Mouse (Mus musculus): ENCODE measurements around the gene Kpna2. TPM values are rescaled to one million over a fixed set of nuclear protein-coding genes. Genes with fewer than 3 reads are reported as not detected.
"Not testable (repeated sequence)": the region's sequence is repeated elsewhere in the genome, so short reads cannot be mapped to it uniquely, and the experiment has no call there.

Gene Kpna2
- total RNA-seq, 4 experiments from 2014 or later, result 53.9 to 86.8 (median 74.8) TPM

DNA sequence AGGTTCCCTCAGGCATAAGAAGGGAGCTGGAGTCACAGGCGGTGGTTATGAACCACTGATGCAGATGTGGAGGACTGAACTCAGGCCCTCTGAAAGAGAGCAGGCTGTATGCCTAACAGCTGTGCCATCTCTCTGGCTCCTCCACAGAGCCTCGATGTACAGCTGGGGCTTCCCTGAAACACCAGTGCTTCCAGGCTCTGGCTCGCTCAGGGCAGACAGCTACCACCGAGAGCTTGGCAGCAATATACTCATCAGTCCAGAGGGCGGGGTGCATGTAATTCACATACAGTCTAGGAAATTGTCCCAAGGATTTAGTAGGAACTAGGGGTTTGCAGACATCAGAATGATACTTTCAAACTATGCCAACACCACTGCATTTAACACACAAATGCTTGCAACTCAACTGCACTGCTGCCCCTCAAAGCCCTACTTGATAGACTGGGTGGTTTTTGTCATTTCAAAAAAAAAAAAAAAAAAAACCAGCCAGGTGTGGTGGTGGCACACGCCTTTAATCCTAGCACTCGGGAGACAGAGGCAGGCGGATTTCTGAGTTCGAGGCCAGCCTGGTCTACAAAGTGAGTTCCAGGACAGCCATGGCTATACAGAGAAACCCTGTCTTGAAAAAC is 13.2 kb downstream of the Kpna2 start:
- not testable (repeated sequence) for DNase-seq (ENCODE audit: low spot score)

DNA sequence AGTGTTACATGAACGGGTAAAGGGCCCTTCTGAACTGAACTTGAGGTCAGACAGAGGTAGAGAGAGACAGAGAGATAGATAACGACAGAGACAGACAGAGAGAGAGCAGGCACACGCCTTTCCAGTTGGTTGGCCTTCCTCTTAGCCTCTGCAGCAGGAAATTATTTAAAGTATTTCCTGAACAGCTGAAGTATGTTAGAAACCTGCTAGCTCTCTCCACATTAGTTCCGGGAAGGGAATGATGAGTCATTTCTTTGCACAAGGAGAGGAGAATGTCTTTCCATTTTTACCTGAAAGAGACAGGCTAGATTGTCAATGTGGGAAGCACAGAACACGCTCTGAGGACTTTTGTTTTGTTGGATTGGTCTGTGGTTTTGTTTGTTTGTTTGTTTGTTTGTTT is 17.0 kb downstream of the Kpna2 start:
- no peak for DNase-seq (ENCODE audit: low spot score)

DNA sequence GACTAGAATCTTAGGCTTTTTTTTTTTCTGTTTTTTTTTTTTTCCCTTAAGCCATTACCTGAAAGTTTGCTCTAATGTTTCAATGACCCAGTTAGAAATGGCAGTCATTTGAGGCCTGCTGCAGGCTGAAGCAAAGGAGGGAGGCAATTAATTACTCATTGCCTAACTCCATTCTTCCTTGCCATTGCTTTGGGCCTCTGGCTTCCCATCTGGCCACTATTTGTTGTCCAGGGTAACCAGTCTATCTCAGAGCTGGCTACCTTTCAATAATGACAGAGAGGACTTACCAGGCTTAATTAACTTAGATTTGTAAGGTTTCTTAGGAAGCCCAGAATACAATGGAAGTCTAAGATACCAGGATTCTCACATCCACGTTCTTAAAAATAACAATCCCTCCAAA is 17.6 kb downstream of the Kpna2 start:
- DNase-seq (ENCODE audit: low spot score), result no peak

DNA sequence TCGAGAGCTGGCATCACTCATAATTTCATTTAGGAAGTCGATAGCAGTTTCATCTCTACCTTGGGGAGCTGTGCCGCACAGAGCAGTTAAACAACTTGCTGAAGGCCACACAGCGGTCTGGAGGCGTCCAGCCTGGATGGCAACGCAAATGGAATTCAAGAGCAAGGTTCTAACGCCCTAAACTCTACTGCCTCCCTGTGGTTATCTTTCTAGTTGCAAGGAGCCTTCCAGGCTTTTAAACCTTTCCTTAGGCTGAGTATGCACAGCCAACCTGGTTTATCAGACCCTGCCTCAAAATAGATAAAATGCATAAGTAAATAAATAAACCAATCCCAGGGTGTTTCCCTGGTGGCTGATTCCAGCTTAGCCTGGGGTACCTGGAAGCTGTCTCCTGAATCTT is 18.9 kb downstream of the Kpna2 start:
- peak; percentile 88 for DNase-seq (ENCODE audit: low spot score)

DNA sequence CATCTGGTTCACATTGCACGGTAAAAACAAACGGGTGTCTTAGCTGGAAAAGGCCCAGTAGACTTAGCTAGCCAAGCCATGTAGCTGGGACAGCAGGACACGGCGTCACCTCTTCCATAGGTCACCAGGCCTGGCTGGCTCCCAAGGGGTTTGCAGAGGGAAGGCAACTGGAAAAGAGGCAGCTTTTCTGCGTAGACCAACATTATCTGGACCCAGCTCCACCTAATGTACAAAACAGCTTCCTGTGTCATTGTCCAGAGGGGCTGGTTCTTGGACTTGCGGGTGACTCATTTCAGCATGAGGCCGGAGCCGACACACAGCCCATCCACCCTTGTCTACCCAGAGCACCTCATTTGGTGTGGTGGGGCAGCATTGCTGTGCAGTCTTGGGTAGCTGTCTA is 23.1 kb downstream of the Kpna2 start:
- peak; percentile 88 for DNase-seq (ENCODE audit: low spot score)

DNA sequence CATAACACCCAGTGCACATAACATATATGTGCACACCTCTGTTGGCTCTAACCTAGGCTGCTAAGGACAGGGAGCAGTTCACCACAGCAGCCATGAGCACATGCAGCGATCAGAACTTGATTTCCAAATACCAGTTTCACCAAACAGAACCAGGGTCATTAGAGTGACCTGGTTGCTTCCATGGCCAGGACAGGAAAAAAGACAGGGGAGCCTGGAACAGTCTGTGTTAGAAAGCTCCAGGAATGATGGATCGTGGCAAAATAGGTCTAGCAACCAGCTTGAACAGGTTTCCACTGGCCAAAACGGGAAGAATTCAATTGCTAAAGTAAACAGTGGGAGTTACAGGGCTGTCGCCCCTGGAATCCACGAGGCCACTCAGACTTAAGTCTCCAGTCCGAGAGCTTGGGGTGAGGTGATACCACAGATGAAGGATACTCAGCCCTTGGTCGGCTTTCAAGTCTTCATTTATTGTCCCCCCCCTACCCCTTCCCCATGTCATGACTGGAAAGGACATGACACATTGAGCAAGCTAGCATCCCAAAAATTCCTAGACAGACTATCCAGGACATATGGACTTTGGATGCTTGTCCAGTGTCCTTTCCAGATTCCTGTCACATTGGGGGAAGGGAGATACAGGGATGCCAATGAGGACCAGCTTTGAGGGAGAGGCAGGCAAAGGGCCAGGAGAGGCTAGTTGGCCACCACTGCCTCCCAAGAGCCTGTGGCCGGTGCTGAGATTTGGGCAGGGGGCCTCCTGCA is 23.7 kb downstream of the Kpna2 start:
- DNase-seq (ENCODE audit: low spot score), result no peak

DNA sequence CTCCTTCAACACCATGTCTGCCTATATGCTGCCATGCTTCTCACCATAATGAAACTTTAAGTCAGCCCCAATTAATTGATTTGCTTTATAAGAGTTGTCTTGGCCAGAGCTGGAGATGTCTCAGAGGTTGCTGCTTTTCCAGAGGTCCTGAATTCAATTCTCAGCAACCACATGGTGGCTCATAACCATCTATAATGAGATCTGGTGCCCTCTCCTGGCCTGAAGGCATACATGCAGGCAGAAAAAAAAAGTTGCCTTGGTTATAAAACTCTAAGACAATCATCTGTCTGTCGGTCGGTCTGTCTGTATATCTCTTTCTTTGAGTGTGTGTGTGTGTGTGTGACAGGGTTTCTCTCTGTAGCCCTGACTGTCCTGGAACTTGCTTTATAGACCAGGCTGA is 24.9 kb downstream of the Kpna2 start:
- DNase-seq (ENCODE audit: low spot score), result no peak

DNA sequence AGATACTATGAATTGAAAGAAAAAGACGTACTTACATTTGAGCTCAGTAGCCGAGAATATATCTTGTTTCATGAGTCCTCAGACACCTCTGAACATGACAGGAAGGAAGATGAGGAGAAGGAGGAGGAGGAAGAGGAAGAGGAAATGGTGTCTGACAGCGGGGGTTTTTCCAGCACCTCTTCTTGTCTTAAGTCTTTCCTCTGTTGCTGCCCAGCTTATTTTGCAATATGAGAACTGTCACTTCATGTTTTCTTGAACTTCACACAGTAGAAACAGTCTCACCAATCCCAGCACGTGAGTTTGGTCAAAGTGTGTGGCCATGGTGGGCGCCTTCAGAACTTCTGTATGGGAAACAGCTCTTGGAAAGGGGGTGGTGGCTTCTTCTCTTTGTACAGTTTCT is 26.3 kb downstream of the Kpna2 start:
- DNase-seq (ENCODE audit: low spot score), result no peak

DNA sequence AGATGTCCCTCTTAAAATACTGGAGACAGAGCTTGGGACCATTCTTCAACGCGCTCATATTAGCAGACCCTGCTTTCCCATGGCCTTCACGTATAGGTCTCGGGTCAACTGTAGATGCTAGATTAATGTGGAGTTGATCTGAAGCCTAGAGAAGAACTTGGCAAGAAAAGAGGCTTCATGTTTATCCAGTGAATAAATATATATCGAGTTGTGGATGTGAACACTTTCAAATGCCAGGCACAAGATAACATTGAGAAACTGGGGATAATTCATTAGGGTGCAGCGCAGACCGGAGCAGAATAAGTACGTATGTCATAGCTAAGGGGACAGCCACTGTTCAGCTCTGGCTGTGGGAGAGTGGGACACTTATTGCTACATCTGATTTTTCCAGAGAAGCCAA is 29.5 kb downstream of the Kpna2 start:
- DNase-seq (ENCODE audit: low spot score), result no peak

DNA sequence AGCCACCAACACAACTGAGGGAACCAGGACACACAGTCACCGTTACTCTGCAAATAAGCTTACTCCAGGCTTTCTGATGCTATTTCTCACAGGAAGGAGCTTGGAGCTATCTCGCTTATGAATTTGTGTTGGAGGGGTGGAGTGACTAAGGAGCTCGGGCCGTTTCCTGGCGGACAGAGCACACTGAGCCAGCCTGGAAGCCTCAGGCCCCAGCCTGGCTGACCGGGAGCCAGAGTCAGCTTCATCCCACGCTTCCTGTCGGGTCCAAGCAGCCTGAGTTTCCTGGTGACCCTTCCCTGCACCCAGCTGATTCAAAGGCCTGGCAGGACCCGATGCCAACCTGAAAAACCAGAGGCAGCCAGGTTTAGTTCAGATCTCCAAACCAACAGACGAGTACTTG is 31.7 kb downstream of the Kpna2 start:
- DNase-seq (ENCODE audit: low spot score), result peak; percentile 78

DNA sequence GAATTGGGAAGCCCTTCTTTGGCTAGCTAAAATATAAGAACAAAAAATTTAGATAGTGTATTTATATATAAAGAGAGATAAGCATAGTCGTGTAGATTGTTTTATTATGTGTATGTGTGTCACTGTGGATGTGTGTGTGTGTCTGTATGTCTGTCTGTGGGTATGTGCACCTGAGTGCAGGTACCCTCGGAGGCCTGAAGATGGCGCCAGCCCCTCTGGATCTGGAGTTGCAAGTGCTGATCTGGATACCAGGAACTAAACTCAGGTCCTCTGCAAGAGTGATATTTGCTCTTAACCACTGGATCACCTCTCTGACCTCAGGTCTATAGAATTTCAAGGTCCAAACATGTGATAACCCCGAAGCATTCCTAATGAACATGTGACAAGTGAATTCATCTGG is 33.5 kb downstream of the Kpna2 start:
- DNase-seq (ENCODE audit: low spot score), result no peak

DNA sequence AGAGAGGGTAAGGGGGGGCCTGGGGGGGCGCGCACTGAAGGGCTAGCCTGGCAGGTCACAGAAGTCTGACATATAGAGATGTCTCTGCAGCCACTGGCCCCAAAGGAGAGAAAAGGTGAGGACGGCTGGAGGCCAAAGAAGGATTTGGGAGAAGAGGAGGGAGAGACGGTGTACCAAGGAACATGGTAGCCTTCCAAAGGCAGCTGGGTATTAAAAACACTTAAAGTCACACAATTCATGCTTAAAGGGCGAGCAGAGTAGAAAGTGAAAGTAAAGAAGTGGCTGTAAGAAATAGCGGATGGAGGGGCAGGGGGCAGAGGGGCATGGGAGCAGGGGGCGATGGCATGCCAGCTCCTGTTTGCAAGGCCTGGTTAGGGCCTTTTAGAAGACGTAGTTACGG is 37.0 kb downstream of the Kpna2 start:
- no peak for DNase-seq (ENCODE audit: low spot score)

DNA sequence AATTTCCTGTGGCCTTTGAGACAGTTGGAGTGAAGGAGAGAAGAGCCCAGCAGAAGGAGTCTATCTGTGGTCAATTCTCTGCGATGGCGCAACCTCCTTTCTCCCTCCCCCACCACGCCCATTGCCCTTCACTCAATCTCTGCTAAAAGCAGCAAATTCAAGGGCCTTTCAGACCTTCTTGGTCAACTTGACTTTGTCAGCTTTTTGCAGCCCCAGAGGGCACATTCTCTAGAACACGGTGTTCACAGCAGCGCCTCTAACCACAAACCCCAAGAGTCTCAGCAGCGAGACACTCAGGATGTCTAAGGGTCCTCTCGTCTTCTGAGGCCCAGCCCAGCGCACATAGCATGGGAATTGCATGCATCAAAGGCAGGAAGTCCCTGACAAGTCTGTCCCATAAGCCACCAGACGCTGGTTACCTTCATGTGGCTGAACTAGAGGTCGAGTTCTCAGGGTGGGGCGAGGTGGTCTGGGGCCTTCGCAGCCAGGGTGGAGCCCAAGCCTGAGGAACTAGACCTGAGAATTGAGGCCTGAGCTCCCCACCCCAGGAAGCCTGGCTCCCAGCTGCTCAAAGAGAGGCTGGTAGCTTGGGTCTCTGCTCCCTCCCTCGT is 37.8 kb downstream of the Kpna2 start:
- no peak for DNase-seq (ENCODE audit: low spot score)

DNA sequence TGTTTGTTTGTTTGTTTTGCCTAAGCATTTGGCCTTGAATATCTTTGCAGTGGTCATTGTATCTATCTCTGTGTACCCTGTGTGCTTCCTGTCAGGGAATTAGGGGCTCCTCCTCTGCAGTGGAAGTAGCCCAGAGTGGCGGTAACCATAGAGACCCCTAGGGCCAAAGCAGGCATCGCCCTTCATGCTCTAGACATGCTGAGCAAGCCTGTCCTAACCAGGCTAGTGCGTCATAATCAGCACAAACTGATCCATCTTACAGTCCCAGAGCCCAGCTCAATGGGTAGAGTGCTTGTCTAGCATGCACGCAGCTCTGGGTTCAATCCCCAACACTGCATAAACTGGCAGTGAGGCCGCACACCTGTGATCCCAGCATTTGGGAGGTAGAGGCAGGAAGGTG is 40.2 kb downstream of the Kpna2 start:
- no peak for DNase-seq (ENCODE audit: low spot score)

DNA sequence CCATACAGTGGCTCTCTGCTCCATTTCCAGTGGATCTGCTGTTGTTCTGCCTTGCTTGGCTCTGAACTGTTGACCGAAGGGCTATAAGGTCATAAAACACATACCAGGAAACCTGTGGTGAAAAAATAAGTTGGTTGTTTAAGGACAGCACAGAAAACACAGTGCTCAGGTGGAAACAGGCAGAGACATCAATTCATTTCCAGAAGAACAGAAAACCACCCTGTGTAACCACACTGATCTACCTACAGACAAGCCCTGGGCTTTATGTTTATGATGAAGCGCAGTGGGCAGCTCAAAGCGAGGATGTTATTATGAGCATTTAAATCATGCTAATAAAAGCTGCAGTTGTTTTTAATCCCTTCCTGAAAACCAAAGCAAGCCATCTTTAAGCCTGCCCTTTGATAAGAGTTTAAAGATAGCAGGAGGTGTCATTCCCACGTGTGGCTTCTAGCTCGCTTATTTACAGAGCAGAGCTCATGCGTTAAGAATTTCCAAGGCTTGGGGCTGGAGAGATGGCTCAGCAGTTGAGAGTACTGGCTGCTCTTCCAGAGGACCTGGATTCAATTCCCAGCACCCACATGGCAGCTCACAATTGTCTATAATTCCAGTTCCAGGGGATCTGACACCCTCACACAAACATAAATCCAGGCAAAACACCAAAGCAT is 40.8 kb downstream of the Kpna2 start:
- no peak for DNase-seq (ENCODE audit: low spot score)

DNA sequence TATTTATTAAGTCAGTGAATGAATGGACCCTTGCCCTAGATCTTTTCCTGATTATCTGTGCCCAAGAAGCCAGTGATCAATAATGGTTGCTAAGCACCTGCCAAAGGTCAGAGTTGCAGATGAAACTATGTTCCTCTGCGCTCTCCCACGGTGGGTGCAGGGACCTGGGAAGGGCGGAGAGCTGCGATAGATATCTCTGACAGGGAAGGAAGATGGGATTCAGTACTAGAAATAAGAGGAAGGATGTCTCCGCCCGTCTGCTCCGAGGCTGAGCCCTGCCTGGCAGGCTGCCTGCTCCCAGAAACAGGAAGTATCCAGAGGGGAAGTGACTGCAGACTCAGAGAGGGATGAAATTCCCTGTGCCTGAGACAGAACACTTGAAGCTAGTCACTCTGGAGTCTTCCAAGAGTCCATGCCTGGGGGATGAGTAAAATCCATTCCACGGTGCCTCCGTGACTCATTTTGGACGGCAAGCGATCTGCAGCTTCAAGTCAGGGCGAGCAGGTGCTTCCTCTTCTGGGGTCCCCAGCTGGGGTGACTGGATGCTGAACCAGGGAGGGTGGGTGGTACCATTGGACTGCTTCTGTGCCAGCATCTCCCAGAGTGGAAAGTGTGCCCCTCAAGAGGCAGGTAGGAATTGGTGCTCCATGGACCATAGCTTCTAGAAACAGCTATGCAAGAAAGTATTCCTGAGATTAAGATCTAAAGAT is 41.9 kb downstream of the Kpna2 start:
- peak; percentile 92 for DNase-seq (ENCODE audit: low spot score)

DNA sequence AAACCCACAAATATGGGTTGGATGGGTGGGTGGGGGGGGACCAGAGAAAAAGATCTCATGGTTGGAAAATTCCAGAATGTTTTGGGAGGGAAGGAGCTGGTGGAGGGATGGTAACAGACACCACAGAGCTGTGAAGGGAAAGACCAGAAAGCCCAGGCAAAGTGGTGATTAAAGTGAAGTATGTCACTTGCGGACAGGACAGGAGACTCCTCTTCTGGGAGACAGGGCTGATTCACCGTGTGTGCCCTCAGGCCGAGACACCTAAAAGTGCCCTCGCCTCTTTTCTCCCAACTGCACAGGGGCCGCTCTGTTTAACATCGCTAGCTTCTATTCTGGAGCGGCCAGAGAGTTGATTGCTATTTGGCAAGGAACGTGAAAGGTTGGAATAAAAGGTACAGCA is 44.8 kb downstream of the Kpna2 start:
- DNase-seq (ENCODE audit: low spot score), result no peak

DNA sequence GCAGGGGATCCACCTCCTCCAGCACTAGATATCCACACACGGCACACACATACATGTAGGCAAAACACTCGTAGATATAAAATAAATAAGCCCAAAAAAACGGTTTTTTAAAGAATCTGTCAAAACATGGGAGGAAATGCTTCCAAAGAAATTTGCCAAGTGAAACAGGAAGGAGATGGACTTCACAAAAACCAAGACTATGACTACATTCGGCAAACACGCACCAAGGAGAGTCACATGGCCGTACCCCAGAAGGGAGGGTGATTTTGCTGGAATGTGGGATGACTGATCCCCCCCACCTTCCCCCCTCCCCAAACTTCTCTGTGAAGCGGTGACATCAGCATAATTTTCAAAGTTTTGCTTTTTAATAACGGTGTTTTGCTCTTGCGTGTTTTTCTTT is 45.2 kb downstream of the Kpna2 start:
- DNase-seq (ENCODE audit: low spot score), result no peak
